Mouse (Mus musculus) megakaryocyte, embryonic 14.5 days (primary cell): ENCODE measurements around the gene Rpp25l.

ENCODE experiments used
- FLI1 ChIP-seq: IDR thresholded peaks from 2 replicates; pipeline ENCODE4 v1.6.1; 2012; ENCODE audit warnings: low read length, inconsistent platforms, mixed read lengths
- GATA1 ChIP-seq: IDR thresholded peaks from 3 replicates; pipeline ENCODE4 v1.6.1; 2012; ENCODE audit warnings: mixed read lengths, low read length, inconsistent platforms, borderline replicate concordance

- TF ChIP-seq FLI1 (no peak), GATA1 (no peak)
These were observed 7.2 kb downstream of the Rpp25l start for GRCm38 (mm10) chr4:41705922-41706754.
